Mouse (Mus musculus): ENCODE data around the gene AU022252. TPM values are rescaled to one million over a fixed set of nuclear protein-coding genes. Genes with fewer than 3 reads are reported as not detected.
A peak's percentile ranks its signal among the peaks of the same experiment; 100 is the strongest.

AU022252 gene
- polyA plus RNA-seq, 1 experiment from 2014 or later: 35.4 TPM

DNA sequence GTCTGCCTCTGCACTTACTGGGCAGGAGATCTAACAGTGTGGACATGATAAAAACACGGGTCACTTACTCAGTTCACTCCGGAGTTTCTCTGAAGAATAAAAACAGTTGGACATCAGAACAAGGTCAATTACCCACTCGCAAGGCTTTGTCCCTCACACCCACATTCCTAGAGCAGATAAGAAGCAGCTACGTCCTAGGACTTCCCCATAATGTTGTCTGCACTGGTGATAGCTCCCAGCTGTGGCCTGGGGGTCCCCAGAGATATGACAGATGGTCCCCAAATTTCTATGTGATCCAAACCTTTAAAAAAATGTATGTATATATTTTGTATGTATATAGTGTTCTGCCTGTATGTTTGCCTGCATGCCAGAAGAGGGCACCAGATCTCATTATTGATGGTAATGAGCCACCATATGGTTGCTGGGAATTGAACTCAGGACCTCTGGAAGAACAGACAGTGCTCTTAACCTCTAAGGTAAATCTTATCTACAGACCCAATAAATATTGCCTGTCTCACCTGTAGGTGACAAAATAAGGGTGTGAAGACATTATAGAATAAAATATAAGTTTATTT, 52.3 kb downstream of the AU022252 start:
- peaks cover 5% of the 10 kb centered on the region; the same call in 1 of the 2 replicates for H3K4me1 ChIP-seq
- H3K27ac ChIP-seq: no peak overlapping the region
- H3K4me2 ChIP-seq: no peak overlapping the region
- no peak overlapping the region for H3K4me3 ChIP-seq (replicated peaks)
- H3K9me3 ChIP-seq (replicated peaks): no peaks in the 10 kb centered on the region
- no peaks in the 10 kb centered on the region for H3K27me3 ChIP-seq
- no peaks in the 10 kb centered on the region for H3K36me3 ChIP-seq
- WGBS: 46% methylated on average over 4 of the region's 4 CpGs
- no peak for ATAC-seq (replicated peaks; ENCODE audit: low FRiP score)
- no peak overlapping the region for H3K9ac ChIP-seq

DNA sequence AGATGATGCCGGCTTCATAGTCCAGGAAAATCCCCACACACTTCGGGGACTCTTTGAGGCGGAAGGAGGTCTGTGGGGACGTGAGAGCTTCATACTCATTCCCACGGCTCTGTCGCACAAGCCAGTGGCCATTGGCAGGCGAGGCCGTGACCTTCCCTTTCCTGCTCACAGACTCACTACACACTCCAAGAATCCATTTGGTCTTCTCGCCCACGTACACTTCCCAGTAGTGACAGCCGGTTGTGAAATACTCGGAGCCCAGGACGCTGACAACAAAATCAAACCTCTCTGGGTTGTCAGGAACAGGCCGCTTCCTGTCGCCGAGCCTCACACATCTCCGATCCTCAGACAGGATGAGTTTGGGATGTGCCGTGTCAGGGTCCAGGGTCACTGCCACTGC, 54.2 kb downstream of the AU022252 start:
- H3K4me1 ChIP-seq: peaks cover 9% of the 10 kb centered on the region
- H3K27ac ChIP-seq: no peak overlapping the region
- no peak overlapping the region for H3K4me3 ChIP-seq (replicated peaks)
- H3K27me3 ChIP-seq: no peaks in the 10 kb centered on the region
- no peak for ATAC-seq (replicated peaks; ENCODE audit: low FRiP score)
- WGBS: 37% methylated on average over 18 of the region's 18 CpGs
- H3K36me3 ChIP-seq: no peaks in the 10 kb centered on the region
- H3K9ac ChIP-seq: no peak overlapping the region
- H3K4me2 ChIP-seq: no peak overlapping the region
- no peaks in the 10 kb centered on the region for H3K9me3 ChIP-seq (replicated peaks)

DNA sequence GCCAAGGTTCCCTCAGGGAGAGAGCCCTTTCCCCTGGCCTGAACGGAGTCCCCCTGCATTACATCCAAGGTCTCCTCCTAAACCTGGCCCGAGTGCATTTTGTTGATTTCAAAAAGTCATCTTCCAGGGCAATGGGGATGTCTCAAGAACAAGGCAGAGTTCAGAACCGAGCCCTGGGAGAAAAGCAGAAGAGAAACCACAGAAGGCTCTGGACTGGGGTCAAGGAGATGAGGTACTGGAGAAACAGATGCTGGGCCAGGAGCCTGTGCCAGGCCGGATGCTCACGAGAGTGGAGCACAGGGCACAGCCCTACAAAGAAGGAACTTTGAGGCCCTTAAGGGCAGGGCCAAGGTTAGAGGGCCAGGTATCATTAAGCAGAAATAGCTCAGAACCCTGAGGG, 54.8 kb downstream of the AU022252 start:
- Histone ChIP-seq H3K9me3 (replicated peaks) (no peaks in the 10 kb centered on the region), H3K27me3 (no peaks in the 10 kb centered on the region), H3K4me1 (peaks cover 15% of the 10 kb centered on the region), H3K4me3 (replicated peaks) (no peak overlapping the region), H3K36me3 (no peaks in the 10 kb centered on the region), H3K4me2 (no peak overlapping the region), H3K9ac (no peak overlapping the region), H3K27ac (no peak overlapping the region)
- no peak for ATAC-seq (replicated peaks; ENCODE audit: low FRiP score)
- WGBS: 70% methylated on average over 5 of the region's 5 CpGs

DNA sequence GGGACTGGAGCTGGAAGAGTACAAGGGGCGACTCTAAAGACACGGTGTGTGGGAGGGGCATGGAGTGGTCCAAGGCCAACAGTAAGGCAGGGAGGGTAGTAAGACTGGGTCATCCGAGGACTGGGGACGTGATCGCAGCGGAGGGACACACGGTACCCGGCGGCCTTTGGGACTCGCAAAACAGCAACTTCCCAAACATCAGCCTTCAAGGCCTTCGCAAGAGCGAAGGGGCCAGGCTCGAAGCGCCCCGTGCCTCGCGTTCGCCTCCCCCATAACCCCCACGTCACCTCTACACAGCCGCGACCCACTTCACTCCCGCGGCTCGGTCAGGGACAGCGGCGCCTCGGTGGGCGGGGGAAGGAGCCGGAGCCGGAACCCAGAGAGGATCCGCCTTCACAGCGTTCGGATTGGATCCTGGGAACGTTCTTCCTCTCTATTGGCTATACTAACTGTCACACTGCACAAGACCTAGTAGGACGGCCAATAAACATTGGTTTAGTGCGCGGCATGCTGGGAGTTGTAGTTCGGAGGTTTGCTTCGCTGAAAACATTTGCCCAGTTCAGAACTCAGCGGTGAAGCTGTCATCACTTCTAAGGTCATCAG, 58.6 kb downstream of the AU022252 start, which contains the start of gene Zfp691:
Zfp691 (minus strand) TSS at position 345 of the 603 bp plus-strand sequence.
- H3K4me2 ChIP-seq: peak within 1 kb of the TSS; percentile 76
- peak within 1 kb of the TSS; percentile 88 for H3K4me3 ChIP-seq (replicated peaks)
- H3K36me3 ChIP-seq: peaks cover 24% of the 10 kb centered on the region
- H3K4me1 ChIP-seq: peaks cover 19% of the 10 kb centered on the region
- peak within 1 kb of the TSS; percentile 91 for H3K9ac ChIP-seq
- under 1% methylated on average over 40 of the region's 40 CpGs for WGBS
- no peaks in the 10 kb centered on the region for H3K27me3 ChIP-seq
- no peaks in the 10 kb centered on the region for H3K9me3 ChIP-seq (replicated peaks)
- H3K27ac ChIP-seq: peak within 1 kb of the TSS; percentile 75
- peak; percentile 100 for ATAC-seq (replicated peaks; ENCODE audit: low FRiP score)

DNA sequence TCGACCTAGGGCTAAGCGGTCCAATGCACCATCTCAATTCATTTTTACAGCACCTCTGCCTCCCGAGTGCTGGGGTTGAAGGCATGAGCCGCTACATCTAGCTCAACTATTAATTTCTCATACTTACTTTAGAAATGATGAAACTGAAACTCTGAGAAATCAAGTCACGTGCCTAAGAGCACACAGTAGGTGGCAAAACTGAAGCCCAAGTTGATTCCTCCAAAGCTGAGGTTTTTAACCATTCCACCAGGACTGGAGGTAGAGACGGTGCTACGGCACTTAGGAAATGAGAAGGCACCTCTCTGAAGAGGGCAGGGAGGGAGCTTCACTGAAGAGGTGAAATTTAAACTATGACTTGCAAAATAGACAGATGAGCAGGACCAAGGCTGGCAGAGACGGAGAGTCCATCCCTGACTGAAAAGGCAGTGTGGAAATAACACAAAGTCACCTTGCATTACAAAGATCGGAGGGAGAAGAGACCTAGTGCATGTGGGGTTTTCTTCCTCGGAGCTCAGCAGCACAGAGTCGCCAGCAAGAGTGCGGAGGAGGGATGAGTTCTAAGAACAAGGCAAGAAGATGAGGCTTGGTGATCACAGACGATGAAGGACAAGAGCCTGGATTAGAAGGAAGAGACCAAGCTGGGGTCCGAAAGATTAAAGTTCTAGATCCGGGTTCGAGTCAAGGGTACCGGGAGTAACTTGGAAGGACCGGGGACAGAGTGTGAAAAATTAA, 59.4 kb downstream of the AU022252 start:
- peaks cover 15% of the 10 kb centered on the region for H3K4me1 ChIP-seq
- peak overlapping the region; percentile 91 for H3K9ac ChIP-seq
- H3K36me3 ChIP-seq: peaks cover 33% of the 10 kb centered on the region
- no peak for ATAC-seq (replicated peaks; ENCODE audit: low FRiP score)
- peak overlapping the region; percentile 88 for H3K4me3 ChIP-seq (replicated peaks)
- peak overlapping the region; percentile 75; the same call in 1 of the 2 replicates for H3K27ac ChIP-seq
- no peaks in the 10 kb centered on the region for H3K9me3 ChIP-seq (replicated peaks)
- WGBS: 31% methylated on average over 18 of the region's 18 CpGs
- peak overlapping the region; percentile 76 for H3K4me2 ChIP-seq
- H3K27me3 ChIP-seq: no peaks in the 10 kb centered on the region

DNA sequence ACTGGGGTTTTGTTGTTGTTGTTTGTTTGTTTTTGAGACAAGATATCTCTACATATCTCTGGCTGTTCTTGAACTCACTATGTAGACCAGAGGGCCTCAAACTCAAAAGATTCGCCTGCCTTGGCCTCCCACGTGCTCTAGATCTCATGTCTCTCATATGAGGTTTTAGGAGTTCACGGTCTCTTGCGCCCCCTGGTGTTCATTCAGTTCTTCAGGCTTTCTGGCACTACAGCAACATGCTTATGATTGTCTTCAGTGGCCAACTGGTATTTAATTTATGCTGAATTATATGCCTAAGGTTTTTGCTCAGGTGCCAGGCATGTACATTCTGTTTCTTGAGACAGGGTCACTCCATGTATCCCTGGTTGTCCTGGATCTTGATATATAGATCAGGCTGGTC, 64.8 kb downstream of the AU022252 start:
- Histone ChIP-seq H3K4me2 (no peak overlapping the region), H3K27ac (no peak overlapping the region), H3K27me3 (no peaks in the 10 kb centered on the region), H3K9me3 (replicated peaks) (no peaks in the 10 kb centered on the region), H3K4me3 (replicated peaks) (no peak overlapping the region), H3K36me3 (peaks cover 34% of the 10 kb centered on the region), H3K4me1 (peaks cover 3% of the 10 kb centered on the region), H3K9ac (no peak overlapping the region)
- WGBS: 3% methylated on average over 4 of the region's 4 CpGs
- 0 out of 2 replicates have a peak, but pooled peaks have one; percentile 12 for ATAC-seq (replicated peaks; ENCODE audit: low FRiP score)

DNA sequence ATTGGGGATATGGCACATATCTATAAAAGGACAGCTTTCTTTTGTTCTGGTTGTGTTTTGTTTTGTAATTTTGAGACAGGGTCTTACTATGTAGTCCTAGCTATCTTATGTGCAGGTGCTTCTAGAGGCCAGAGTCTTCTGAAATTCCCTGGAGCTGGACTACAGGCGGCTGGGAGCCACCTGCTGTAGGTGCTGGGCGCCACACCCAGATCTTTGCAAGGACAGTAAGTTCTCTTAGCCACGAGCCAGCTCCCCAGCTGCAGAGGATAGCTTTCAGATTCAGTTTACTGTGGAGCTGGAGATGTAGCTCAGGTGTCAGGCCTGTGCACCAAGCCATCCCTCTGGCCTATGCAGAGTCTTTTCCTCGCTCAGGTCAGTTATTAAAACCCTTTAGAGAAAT, 65.4 kb downstream of the AU022252 start:
- no peak overlapping the region for H3K4me2 ChIP-seq
- no peaks in the 10 kb centered on the region for H3K9me3 ChIP-seq (replicated peaks)
- 81% methylated on average over 4 of the region's 4 CpGs for WGBS
- no peak overlapping the region for H3K27ac ChIP-seq
- H3K27me3 ChIP-seq: no peaks in the 10 kb centered on the region
- H3K36me3 ChIP-seq: peaks cover 34% of the 10 kb centered on the region
- no peaks in the 10 kb centered on the region; the same call in 1 of the 2 replicates for H3K4me1 ChIP-seq
- no peak overlapping the region for H3K4me3 ChIP-seq (replicated peaks)
- no peak overlapping the region for H3K9ac ChIP-seq
- ATAC-seq (replicated peaks; ENCODE audit: low FRiP score): no peak

DNA sequence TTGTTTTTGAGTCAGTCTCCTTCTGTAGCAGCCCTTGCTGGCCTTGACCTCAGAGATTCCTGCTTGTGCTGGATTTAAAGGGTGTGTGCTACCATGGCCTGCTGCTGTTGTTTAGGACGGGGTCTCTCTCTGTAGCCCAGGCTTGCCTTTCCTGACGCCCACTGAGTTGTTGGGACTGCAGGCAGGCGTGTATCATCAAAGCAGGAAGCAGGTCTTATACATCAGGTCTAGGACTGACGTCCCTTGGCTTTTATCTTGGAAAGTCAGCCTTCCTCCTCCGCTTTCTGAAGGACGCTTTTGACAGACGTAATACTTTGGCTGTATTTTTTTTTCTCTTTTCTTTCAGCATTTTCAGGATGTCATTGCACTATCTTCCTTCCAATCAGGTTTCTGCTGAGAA, 66.6 kb downstream of the AU022252 start:
- Histone ChIP-seq H3K9me3 (replicated peaks) (no peaks in the 10 kb centered on the region), H3K4me2 (no peak overlapping the region), H3K4me3 (replicated peaks) (no peak overlapping the region), H3K9ac (no peak overlapping the region), H3K27me3 (no peaks in the 10 kb centered on the region), H3K4me1 (no peaks in the 10 kb centered on the region), H3K27ac (no peak overlapping the region), H3K36me3 (peaks cover 29% of the 10 kb centered on the region)
- 63% methylated on average over 7 of the region's 7 CpGs for WGBS
- ATAC-seq (replicated peaks; ENCODE audit: low FRiP score): no peak

DNA sequence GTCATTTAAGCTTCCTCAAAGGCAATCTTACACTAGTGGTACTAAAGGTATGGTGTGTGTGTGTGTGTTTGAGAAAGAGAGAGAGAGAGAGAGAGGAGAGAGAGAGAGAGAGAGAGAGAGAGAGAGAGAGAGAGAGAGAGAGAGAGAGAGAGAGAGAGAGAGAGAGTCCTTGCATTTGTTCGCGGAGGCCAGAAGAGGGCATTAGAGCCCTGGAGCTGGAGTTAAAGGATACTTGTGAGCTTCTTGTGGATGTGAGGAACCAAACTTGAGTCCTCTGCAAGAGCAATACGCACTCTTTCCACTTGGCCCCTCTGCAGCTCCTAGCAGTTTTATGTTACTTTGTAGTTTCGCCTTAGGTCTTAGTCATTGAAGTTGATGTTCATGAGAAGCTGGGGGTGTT, 69.5 kb downstream of the AU022252 start:
- no peak for ATAC-seq (replicated peaks; ENCODE audit: low FRiP score)
- Histone ChIP-seq H3K9me3 (replicated peaks) (no peaks in the 10 kb centered on the region), H3K27me3 (no peaks in the 10 kb centered on the region), H3K4me1 (no peaks in the 10 kb centered on the region), H3K4me2 (no peak overlapping the region), H3K4me3 (replicated peaks) (no peak overlapping the region), H3K9ac (no peak overlapping the region), H3K27ac (no peak overlapping the region), H3K36me3 (no peaks in the 10 kb centered on the region)
- 85% methylated on average over 4 of the region's 4 CpGs for WGBS

DNA sequence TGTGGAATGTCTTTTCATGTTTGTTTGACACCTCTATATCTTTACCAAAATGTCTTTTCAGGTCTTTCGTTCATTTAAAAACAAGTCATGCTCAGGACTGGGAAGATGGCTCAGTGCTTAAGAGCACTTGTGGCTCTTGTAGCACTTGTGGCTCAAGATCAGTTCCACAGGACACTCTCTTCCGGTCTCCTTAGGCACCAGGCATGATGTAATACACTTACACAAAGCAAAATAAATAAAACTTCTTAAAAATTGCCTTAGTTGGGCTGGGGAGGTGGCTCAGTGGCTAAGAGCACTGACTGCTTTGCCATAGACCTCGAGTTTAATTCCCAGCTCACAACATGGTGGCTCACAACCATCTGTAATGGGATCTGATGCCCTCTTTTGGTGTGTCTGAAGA, 71.2 kb downstream of the AU022252 start:
- H3K4me1 ChIP-seq: no peaks in the 10 kb centered on the region
- no peak overlapping the region for H3K9ac ChIP-seq
- no peaks in the 10 kb centered on the region for H3K27me3 ChIP-seq
- H3K27ac ChIP-seq: no peak overlapping the region
- H3K4me2 ChIP-seq: no peak overlapping the region
- no peak for ATAC-seq (replicated peaks; ENCODE audit: low FRiP score)
- no peaks in the 10 kb centered on the region for H3K36me3 ChIP-seq
- H3K4me3 ChIP-seq (replicated peaks): no peak overlapping the region
- WGBS: 83% methylated on average over 3 of the region's 3 CpGs
- H3K9me3 ChIP-seq (replicated peaks): no peaks in the 10 kb centered on the region

DNA sequence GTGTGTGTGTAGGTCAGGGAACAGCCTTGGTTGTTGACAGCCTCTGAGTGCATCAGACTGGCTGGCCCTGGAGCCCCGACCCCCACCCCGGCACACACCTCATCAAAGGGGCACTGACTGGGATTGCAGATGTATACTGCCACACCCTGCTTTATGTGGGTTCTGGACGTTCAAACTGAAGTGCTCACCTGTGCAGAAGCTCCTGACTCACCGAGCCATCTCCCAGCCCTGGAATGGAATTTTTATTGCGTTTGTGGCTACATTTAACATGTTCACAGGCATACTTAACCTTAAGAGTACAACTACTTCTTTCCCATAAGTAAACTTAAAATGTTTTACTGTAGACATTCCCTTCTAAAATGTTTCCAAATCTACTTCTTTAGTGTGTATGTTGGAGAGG, 74.6 kb downstream of the AU022252 start:
- no peak overlapping the region for H3K9ac ChIP-seq
- H3K27me3 ChIP-seq: no peaks in the 10 kb centered on the region
- H3K36me3 ChIP-seq: no peaks in the 10 kb centered on the region
- WGBS: 77% methylated on average over 5 of the region's 5 CpGs
- no peak overlapping the region for H3K4me3 ChIP-seq (replicated peaks)
- H3K4me2 ChIP-seq: no peak overlapping the region
- H3K27ac ChIP-seq: no peak overlapping the region
- H3K9me3 ChIP-seq (replicated peaks): no peaks in the 10 kb centered on the region
- no peak for ATAC-seq (replicated peaks; ENCODE audit: low FRiP score)
- H3K4me1 ChIP-seq: no peaks in the 10 kb centered on the region

DNA sequence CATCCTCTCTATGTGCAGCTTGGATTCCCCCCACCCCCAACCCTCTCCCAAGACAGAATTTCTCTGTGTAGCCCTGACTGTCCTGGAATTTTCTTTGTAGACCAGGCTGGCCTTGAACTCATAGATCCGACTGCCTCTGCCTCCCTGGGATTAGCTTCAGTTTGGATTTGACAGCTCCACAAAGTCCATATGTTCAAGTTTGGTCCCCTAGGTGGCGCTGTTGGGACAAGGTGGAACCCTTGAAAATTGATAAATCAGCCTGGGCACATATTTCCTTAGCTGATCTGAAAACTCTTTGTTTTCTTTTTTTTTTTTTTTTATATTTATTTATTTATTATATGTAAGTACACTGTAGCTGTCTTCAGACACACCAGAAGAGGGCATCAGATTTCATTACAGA, 75.3 kb downstream of the AU022252 start:
- H3K4me2 ChIP-seq: no peak overlapping the region
- H3K27ac ChIP-seq: no peak overlapping the region
- H3K4me1 ChIP-seq: no peaks in the 10 kb centered on the region
- H3K9me3 ChIP-seq (replicated peaks): no peaks in the 10 kb centered on the region
- ATAC-seq (replicated peaks; ENCODE audit: low FRiP score): no peak
- WGBS: 37% methylated on average over 2 of the region's 2 CpGs
- H3K9ac ChIP-seq: no peak overlapping the region
- H3K4me3 ChIP-seq (replicated peaks): no peak overlapping the region
- no peaks in the 10 kb centered on the region for H3K36me3 ChIP-seq
- no peaks in the 10 kb centered on the region for H3K27me3 ChIP-seq
